Mouse (Mus musculus) lung, embryonic 14.5 days (tissue): Measurements from ENCODE around the gene Serp2. TPM values are rescaled to one million over a fixed set of nuclear protein-coding genes. Genes with fewer than 3 reads are reported as not detected.
A peak's percentile ranks its signal among the peaks of the same experiment; 100 is the strongest.

Experiments used
- ATAC-seq: fragments of 200-750 bp; cut with Nextera tagmentation; 2 replicates; pipeline ENCODE4 v1.8.0; 2017; ENCODE audit warnings: mild to moderate bottlenecking, moderate TSS enrichment, moderate library complexity; ENCODE audit not compliant: insufficient read depth
- DNase-seq: peaks from one replicate; pipeline ENCODE4 v3.0.0-alpha.2; 2015
- H3K27ac ChIP-seq: fragments of 300-500 bp; sonication (generic); 2 replicates; pipeline ENCODE4 v1.5.1; 2014; ENCODE audit warnings: low read depth, mild to moderate bottlenecking, moderate library complexity
- H3K27me3 ChIP-seq: fragments of 300-500 bp; sonication (generic); 2 replicates; pipeline ENCODE4 v1.6.1; 2014; ENCODE audit warnings: low read length, control low read depth; ENCODE audit not compliant: insufficient read depth
- H3K36me3 ChIP-seq: fragments of 300-500 bp; sonication (generic); 2 replicates; pipeline ENCODE4 v1.6.1; 2014; ENCODE audit warnings: control low read depth; ENCODE audit not compliant: insufficient read depth
- H3K4me1 ChIP-seq: fragments of 300-500 bp; sonication (generic); 2 replicates; pipeline ENCODE4 v1.6.1; 2014; ENCODE audit warnings: antibody characterized with exemption, control low read depth; ENCODE audit not compliant: insufficient read depth
- H3K4me2 ChIP-seq: fragments of 300-500 bp; sonication (generic); 2 replicates; pipeline ENCODE4 v1.6.1; 2014; ENCODE audit warnings: mild to moderate bottlenecking
- H3K4me3 ChIP-seq: fragments of 300-500 bp; sonication (generic); 2 replicates; pipeline ENCODE4 v1.5.1; 2014; ENCODE audit warnings: low read depth, low read length
- H3K9ac ChIP-seq: fragments of 300-500 bp; sonication (generic); 2 replicates; pipeline ENCODE4 v1.6.1; 2014
- H3K9me3 ChIP-seq: fragments of 300-500 bp; sonication (generic); 2 replicates; pipeline ENCODE4 v1.6.1; 2016; ENCODE audit warnings: low read depth, low read length, control low read depth
- CTCF ChIP-seq: IDR thresholded peaks from 2 replicates; pipeline ENCODE4 v1.5.1; 2016; ENCODE audit warnings: antibody characterized with exemption, low read depth
- WGBS: fragments of 180-500 bp; shearing (Covaris S2); extraction: QIAGEN DNeasy Blood & Tissue Kit; methylation state at CpG from one replicate; pipeline ENCODE4 v1.1.7; 2014; 5-methylcytosine and 5-hydroxymethylcytosine counted together
- polyA plus RNA-seq: library from polyadenylated mRNA; unstranded; fragments of >200 nt; fragmentation: Nextera tagmentation; extraction: Ambion mirVana; gene quantifications from 2 replicates; pipeline ENCODE4 v1.2.1, GENCODE M21; 2014

Serp2 gene
- polyA plus RNA-seq, 1 experiment from 2014 or later, result 7.7 TPM

DNA sequence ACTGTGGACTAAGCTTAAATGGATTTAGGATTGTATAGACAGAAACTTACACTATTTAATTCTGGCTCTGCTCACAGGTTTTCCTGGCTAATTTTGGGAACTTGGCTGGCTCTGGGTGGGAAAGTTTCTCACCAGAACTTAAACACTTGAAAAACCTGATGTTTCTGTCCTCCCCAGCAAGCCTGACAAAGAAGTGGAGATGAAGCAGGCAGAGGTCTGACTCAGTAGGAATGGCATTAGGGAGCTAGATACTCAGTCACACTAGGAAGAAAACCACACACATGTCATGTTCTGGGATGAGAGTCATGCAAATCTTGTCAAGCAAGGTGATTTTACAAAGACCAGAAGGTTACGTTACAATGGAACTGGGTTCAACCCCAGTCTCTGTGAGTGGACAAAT is 21.6 kb downstream of the Serp2 start:
- no peak for ATAC-seq
- Histone ChIP-seq H3K4me1 (peaks cover 7% of the 10 kb centered on the region; the same call in 1 of the 2 replicates), H3K4me2 (no peak overlapping the region), H3K27ac (no peak overlapping the region), H3K9ac (no peak overlapping the region), H3K9me3 (no peaks in the 10 kb centered on the region), H3K36me3 (no peaks in the 10 kb centered on the region), H3K27me3 (no peaks in the 10 kb centered on the region), H3K4me3 (no peak overlapping the region)
- no peak for TF ChIP-seq CTCF
- DNase-seq, result no peak
- 91% methylated on average over 1 of the region's 1 CpGs for WGBS

DNA sequence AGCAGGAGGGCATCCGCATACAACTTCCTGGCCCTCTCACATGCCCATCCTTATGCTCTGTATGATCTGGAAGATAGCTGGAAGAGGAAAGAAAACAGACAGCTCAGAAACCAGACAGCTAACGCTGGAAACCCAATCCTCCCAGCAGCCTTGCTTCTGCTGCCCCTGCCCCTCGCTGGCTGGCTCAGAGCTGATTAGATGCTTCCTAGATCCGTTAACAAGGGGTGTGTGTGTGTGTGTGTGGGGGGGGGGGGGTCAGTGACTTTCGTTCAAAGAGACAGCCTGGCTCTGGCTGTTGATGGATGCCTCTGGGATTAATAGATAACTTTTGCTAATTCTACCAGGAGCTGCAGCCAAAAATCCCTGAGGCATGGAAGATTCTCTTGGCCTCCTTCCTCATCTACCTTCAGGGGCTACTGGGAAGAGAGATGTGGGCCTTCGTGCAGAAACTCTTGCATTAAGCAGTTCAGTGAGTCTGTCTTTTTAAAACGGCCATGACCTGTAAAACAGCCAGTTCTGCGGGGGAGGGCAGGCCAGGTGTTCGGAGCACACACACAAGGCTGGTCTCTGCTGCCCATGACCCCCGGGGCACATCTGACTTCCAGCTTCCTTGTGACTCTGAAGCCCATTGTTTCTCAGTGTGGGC is 23.4 kb downstream of the Serp2 start:
- H3K4me1 ChIP-seq, result peaks cover 11% of the 10 kb centered on the region
- WGBS, result 17% methylated on average over 10 of the region's 10 CpGs

DNA sequence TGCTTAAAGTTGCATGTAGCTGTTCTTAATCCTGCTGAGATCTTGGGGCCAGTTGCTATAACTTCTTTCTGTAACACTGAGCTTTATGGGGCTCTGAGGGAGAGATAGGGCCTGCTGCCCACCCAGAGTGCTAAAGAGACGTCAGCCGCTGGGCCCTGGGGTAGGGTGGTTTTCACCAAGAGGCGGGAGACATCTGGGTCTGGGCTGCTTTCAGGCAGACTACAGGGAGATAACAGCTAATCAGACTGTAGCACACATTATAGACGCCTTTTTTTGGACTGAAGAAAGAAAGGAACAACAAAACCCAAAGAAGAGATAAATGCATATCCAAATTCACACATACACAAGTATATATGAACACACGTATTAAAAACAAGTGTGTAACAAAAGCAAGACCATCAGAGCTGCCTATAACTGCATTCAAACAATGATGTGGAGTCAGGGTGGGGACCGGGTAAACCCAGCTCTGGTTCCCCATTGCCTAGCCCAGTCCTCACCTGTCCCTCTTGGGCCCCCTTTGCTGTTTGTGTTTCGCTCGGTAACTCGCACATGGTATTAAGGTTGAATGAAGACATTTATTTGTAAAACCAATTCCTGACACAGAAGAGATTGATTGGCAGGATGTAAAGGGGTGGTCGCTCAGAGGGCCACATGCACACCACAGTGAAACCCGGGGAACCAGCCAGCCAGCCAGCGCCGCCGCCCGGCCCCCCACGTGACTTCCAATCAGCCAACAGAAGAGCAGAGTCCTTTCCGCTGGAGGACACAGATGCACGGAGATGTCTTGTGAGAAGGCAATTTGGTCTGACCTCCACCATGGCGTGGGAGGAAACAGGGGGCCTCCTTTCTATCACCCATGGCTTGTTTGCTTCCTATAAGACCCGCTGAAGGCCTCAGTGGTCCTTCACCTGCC is 24.2 kb downstream of the Serp2 start:
- Histone ChIP-seq H3K4me2 (peak overlapping the region; percentile 56), H3K4me1 (peaks cover 17% of the 10 kb centered on the region), H3K9ac (peak overlapping the region; percentile 21; the same call in 1 of the 2 replicates), H3K9me3 (no peaks in the 10 kb centered on the region), H3K36me3 (no peaks in the 10 kb centered on the region), H3K27me3 (no peaks in the 10 kb centered on the region), H3K4me3 (peak overlapping the region; percentile 22; the same call in 1 of the 2 replicates), H3K27ac (peak overlapping the region; percentile 61)
- no peak for TF ChIP-seq CTCF
- WGBS, result 34% methylated on average over 20 of the region's 20 CpGs
- peak; percentile 78 for ATAC-seq
- DNase-seq, result peak; percentile 61

More for the DNA sequence above, 23.4 kb downstream of the Serp2 start:
- H3K27ac ChIP-seq, result peak overlapping the region; percentile 61
- ATAC-seq (peak; percentile 39), DNase-seq (no peak)
- H3K4me3 ChIP-seq, result peak overlapping the region; percentile 22; the same call in 1 of the 2 replicates
- peak overlapping the region; percentile 21; the same call in 1 of the 2 replicates for H3K9ac ChIP-seq
- H3K27me3 ChIP-seq, result no peaks in the 10 kb centered on the region
- no peak for TF ChIP-seq CTCF
- H3K9me3 ChIP-seq, result no peaks in the 10 kb centered on the region
- H3K36me3 ChIP-seq, result no peaks in the 10 kb centered on the region
- H3K4me2 ChIP-seq, result peak overlapping the region; percentile 56

DNA sequence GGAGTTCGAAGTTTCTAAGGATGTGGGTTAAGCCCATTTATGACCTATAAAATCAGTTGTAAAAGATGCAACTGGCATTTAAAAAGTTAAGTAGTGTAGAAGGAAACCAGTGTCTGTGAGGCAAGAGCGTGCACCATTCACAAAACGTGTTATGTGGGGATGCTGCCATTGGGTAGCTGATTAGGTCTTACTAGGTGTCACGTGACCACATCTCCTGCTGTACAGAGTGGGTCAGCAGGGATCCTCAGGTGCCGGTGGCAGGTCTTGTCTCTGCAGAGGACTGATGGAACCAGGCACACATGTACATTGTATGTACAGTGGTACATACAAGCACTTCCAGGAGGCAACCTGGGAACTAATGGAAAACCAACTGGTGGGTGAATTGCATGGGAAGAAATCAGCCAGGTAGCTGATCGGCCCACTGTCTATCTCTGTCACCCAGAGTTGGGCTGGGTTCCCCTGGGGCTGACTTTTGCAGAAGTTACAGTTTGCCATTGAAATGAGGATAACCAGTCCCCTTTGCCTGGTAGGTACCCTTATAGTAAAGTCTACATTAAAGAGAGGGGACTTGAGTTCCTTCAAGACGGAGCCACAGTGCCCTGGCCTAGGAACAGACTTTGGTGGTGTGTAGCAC is 25.5 kb downstream of the Serp2 start:
- H3K27me3 ChIP-seq, result no peaks in the 10 kb centered on the region
- H3K4me1 ChIP-seq, result peaks cover 17% of the 10 kb centered on the region
- ATAC-seq, result no peak
- H3K27ac ChIP-seq, result no peak overlapping the region; the same call in 1 of the 2 replicates
- H3K36me3 ChIP-seq, result no peaks in the 10 kb centered on the region
- DNase-seq, result no peak
- no peak overlapping the region for H3K4me2 ChIP-seq
- no peak for TF ChIP-seq CTCF
- no peak overlapping the region for H3K4me3 ChIP-seq
- WGBS, result 89% methylated on average over 7 of the region's 7 CpGs
- H3K9ac ChIP-seq, result no peak overlapping the region
- H3K9me3 ChIP-seq, result no peaks in the 10 kb centered on the region

DNA sequence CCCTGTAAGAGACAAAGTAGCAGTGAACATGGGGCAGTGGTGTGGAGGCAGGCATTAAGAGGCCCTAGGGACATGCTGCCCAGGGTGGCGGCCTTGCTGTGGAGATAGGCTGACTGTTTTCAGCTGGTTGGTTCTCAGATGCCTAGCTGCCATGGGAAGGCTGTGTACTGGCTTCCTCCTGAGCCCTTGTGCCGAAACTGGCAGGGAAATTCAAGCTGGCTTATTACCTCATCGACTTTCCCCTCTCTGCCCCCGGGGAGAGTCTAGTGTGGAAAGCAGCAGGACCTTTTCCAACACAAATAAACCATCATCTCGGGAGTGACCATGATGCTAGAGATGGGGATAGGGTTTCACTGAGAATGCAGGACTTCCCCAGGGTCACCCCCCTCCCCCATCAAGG is 28.0 kb downstream of the Serp2 start:
- no peak overlapping the region for H3K4me2 ChIP-seq
- ATAC-seq, result no peak
- 0 out of 2 replicates have a peak overlapping the region, but pooled peaks have one; percentile 21 for H3K9ac ChIP-seq
- no peaks in the 10 kb centered on the region for H3K27me3 ChIP-seq
- peak; percentile 40 for DNase-seq
- H3K4me3 ChIP-seq, result no peak overlapping the region
- H3K27ac ChIP-seq, result peak overlapping the region; percentile 21; the same call in 1 of the 2 replicates
- no peaks in the 10 kb centered on the region for H3K9me3 ChIP-seq
- TF ChIP-seq CTCF, result no peak
- 19% methylated on average over 5 of the region's 5 CpGs for WGBS
- no peaks in the 10 kb centered on the region for H3K36me3 ChIP-seq
- peaks cover 17% of the 10 kb centered on the region for H3K4me1 ChIP-seq

DNA sequence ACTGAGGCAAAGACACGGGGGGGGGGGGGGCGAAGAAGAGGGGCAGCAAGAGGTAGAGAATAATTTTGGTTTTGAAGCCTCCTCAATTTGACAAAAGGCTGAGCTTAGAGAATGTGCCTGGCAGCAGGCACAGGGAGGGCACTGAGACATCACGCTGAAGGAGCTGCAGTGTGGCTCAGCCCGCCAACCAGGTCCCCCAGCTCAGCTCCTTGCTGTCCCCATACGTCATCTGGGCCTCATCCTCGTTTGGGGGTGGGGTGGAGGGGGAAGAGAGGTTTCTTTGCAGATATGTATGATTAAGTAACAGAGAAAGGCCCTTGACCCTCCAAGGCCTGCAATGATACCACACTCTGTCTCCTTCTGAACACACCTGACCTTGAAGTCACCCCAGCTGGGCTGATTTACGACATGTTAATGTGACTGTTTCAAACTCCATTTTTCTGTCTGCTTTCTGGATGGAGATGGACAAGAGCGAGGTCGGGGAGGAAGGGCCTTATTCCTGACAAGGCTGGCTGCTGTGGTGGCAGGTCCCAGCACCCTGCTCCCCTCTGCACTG is 28.9 kb downstream of the Serp2 start:
- no peak for DNase-seq
- no peak overlapping the region for H3K9ac ChIP-seq

More for the DNA sequence above, 28.9 kb downstream of the Serp2 start:
- no peak for ATAC-seq
- Histone ChIP-seq H3K4me3 (no peak overlapping the region), H3K36me3 (no peaks in the 10 kb centered on the region), H3K27me3 (no peaks in the 10 kb centered on the region), H3K9me3 (no peaks in the 10 kb centered on the region), H3K4me2 (no peak overlapping the region), H3K27ac (0 out of 2 replicates have a peak overlapping the region, but pooled peaks have one; percentile 21), H3K4me1 (peaks cover 10% of the 10 kb centered on the region)
- no peak for TF ChIP-seq CTCF
- WGBS, result 41% methylated on average over 9 of the region's 9 CpGs
